Mouse (Mus musculus): ENCODE results near the gene Tppp3.

DNA sequence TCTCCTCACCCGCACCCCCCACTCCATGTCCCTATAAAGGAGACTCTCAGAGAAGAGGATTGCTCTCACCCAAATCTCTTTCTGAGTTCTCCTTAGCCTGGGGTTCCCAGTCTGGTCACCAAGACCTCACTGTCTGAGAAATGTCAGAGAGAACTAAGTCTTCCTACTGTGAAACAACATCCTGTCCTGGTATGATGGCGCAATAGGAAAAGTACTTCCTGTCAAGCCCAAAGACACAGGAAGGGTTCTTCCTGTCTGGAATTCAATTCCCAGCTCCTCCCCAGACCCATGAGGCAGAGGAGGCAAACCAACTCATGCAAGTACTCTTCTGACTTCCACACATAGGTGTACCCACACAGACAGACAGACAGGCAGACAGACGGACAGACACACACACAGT lies 33.3 kb upstream of the Tppp3 start:
- TF ChIP-seq POLR2A (IDR thresholded peaks at IDR 0.05; ENCODE audit: low read depth, low read length), result no peak
- TF ChIP-seq CTCF (IDR thresholded peaks at IDR 0.05; ENCODE audit: extremely low read depth, insufficient read length, insufficient replicate concordance, low read depth, low read length), result no peak
